Mouse (Mus musculus): ENCODE results near the gene Nthl1. TPM values are rescaled to one million over a fixed set of nuclear protein-coding genes. Genes with fewer than 3 reads are reported as not detected.

The Nthl1 gene
- total RNA-seq (2017) = 2.4 and 4.5 TPM in 2 replicates

DNA sequence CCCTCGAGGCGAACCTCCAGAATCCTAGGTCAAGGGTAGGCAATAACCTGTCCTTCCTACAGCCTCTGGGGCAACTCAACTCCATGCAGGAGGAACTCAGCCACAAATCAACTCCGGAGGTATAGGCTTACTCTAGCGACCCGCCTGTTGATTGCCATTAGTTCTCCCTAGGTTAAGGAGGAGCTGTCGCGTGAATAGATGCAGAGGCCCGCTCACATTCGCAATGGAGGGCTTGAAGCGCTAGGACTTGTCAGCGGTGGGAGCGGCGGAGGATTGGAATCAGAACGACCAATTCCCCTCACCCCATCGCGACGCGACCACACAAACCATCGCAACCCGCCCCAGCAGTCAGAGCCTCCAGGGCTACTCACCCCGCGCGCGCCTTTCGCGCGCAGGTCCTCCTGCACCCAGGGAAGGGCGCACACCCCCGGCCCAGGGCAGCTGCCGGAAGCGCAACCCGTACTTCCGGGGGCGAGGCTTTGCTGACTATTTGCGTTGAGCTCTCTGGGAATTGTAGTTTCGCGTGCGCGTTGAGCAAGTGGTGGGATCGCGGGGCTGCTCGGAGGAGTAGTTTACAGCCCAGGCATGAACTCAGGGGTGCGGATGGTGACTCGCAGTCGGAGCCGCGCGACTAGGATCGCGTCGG lies at the start of gene Nthl1, which contains the start of gene Tsc2:
Nthl1 (plus strand) TSS at position 514 of the 646 bp plus-strand sequence.
Tsc2 (minus strand) TSS at position 464 of the 646 bp plus-strand sequence.
- ATAC-seq (ENCODE audit: extremely low read depth, insufficient number of reproducible peaks, low FRiP score, poor library complexity, severe bottlenecking) = peak; percentile 74

DNA sequence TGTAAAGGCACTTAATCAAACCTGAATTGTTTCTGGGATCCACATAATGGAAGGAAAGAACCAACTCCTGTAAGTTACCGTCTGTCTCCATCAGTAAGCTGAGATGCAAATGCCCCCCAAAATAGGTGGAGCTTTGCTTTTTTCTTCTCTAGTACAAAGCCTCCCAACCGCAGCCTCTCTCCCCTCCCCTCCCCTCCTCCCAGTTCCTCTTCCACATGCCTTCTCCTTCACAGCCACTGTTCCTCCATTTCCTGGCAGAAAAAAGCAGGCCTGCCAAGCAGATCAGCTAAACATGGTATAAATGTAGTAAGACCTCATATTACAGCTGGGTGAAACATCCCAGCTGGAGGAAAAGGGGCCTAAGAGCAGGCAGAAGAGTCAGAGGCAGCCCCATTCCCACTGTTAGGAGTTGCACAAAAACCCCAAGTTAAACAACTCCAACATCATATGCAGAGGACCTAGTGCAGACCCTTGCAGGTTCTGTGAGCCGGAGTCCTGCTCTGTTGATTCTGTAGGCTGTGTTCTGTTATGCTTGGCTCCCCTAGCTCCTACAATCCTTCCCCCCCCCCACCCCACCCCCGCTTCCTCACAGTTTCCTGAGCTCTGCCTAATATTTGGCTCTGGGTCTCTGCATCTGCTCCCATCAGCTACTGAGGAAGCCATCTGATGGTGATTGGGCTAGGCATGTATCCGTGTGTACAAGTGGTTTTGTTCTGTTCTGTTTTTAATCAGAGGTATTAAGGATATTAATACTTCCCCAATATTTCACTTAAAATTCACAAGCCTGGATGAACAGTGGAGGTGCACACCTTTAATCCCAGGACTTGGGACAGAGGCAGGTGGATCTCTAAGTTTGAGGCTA lies 48.6 kb upstream of the Nthl1 start:
- no peak for ATAC-seq (ENCODE audit: extremely low read depth, insufficient number of reproducible peaks, low FRiP score, poor library complexity, severe bottlenecking)

DNA sequence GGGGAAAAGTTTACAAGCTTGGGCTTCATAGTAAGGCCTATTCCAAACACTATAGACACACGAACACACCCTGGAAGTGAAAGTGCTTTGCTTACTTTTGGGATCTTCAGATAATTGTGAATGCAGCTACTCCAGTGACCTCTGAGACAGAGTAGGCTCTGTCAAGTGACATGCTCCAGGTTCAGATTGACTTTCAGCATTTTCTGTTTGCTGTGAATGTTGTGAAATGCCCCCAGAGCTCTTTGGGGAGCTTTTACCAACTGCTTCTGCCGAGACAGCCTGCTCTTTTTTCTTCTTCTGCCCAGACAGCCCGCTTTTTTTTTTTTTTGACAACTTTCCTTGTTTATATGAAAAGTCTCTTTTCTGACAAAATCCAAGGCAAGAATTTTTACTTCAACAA lies 48.0 kb upstream of the Nthl1 start:
- ATAC-seq (ENCODE audit: extremely low read depth, insufficient number of reproducible peaks, low FRiP score, poor library complexity, severe bottlenecking) = no peak

DNA sequence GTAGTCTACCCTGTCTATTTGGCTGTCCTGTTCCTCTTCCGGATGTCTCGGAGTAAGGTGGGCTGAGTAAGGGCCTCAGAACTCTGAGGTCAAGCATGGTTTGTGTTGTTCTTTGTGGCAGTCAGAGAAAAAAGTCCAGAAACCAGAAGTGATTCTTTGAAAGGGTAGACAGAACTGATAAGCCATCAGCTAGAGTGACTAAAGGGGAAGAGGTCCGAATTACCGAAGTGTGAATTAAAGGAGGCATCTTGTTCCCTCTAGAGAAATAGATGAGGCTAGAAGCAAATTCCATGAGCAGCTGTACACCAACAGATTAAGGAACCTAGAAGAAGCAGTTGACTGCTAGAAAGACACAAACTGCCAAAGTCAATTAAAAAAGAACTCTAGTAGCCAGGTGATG lies 45.9 kb upstream of the Nthl1 start:
- no peak for ATAC-seq (ENCODE audit: extremely low read depth, insufficient number of reproducible peaks, low FRiP score, poor library complexity, severe bottlenecking)

DNA sequence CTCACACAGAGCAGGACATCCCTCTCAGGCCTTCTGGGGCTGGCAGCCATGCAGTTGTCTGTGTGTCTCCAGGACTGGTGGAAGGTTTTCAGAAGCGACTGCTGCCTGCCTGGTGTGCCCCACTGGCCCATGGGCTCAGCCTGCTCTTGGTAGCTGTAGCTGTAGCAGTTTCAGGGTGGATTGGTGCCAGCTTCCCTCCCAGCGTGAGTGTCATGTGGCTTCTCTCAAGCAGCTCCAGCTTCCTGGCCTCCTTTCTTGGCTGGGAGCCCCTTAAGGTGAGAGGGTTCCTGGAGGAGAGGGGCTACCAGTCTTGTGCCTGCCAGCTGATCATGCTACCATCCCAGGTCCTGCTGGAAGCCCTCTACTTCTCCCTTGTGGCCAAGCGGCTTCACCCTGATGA lies 41.5 kb upstream of the Nthl1 start:
- ATAC-seq (ENCODE audit: extremely low read depth, insufficient number of reproducible peaks, low FRiP score, poor library complexity, severe bottlenecking) = no peak

DNA sequence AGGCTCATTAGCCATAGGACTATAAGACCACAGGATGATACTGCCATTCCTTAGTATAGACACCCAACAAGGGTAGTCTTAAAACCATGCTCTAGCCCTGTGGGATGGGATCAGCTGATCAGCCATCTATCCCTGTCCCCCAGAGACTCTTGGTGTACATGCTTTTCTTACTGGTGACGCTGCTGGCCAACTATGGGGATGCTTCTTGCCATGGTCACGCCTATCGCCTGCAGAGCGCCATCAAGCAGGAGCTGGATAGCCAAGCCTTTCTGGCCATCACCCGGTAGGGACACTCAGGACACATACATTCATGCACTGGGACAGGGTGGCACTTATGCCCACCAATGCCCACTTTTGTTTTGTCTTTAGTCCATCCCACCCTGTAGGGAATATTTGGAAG lies 40.8 kb upstream of the Nthl1 start:
- ATAC-seq (ENCODE audit: extremely low read depth, insufficient number of reproducible peaks, low FRiP score, poor library complexity, severe bottlenecking) = no peak

DNA sequence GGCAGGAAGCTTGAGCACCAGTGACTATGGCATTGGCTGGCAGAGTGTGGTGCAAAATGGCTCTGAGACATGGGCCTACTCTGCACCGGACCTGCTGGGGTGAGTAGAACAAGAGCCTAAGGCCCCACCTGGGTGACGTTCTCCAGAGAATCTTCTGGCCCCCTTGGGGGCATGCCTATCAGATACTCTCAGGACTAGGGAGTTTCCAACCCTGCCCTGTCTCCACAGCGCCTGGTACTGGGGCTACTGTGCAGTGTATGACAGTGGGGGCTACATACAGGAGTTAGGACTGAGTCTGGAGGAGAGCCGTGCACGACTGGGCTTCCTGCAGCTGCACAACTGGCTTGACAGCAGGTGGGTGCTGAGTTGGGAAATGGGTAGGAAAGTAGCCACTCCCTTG lies 39.2 kb upstream of the Nthl1 start:
- no peak for ATAC-seq (ENCODE audit: extremely low read depth, insufficient number of reproducible peaks, low FRiP score, poor library complexity, severe bottlenecking)

DNA sequence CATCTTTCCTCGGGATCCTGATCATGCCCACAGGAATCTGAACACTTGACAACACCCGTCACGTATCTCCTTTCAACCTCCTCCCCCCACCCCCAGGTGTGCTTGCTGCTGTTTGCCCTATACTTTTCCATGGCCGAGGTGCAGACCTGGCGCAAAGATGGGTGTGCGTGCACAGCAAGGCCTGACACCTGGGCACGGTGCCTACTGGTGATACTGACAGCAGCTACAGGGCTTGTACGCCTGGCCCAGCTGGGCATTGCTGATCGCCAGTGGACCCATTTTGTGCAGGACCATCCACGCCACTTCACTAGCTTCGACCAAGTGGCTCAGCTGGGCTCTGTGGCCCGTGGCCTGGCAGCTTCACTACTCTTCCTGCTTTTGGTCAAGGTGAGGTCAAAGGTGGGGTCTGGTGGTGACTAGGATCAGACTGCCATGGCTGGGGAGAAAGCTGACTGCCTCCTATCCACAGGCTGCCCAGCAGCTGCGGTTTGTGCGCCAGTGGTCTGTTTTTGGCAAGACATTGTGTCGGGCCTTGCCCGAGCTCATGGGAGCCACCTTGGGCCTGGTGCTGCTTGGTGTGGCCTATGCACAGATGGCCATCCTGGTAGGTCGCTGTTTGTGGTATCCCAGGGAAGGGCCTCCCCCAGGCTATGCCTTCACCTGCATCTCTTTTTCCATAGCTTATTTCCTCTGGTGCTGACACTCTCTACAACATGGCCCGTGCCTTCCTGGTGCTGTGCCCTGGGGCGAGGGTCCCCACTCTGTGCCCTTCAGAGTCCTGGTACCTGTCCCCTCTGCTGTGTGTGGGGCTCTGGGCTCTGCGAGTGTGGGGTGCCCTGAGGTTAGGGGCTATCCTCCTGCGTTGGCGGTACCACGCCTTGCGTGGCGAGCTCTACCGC lies 38.2 kb upstream of the Nthl1 start:
- ATAC-seq (ENCODE audit: extremely low read depth, insufficient number of reproducible peaks, low FRiP score, poor library complexity, severe bottlenecking) = no peak

DNA sequence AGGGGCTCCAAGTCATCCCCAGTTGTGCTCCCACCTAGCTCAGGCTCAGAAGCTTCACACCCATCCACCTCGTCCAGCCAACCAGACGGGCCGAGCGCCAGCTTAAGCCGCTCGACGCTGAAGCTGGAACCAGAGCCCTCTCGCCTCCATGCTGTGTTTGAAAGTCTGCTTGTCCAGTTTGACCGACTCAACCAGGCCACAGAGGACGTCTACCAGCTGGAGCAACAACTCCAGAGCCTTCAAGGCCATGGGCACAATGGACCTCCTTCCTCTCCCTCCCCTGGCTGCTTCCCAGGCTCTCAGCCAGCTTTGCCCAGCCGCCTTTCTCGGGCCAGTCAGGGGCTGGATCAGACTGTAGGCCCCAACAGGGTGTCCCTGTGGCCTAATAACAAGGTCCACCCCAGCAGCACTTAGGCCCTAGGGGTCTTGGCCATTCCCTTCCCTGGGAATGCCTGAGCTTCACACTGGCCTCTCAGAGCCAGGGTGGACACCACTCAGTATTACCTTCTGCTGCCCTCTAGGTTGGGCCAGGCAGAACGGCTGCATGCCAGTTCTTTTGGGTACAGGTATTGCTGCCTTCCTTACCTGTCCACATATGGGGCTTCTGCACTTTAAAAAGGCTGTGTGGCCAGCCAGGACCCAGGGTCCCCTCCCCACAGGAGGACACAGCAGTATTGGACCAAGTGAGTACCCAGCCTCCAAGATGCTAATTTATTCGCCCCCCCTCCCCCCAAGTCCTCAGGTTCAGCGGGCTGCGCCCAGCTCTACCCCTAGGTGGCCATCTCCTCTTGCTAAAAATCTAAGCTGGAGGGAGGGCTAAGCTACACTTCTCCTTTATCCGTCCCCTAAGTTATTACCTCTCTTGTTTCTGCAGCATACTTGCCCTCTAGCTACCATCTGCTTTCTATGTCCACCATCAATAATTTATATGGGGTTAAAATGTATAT lies 37.1 kb upstream of the Nthl1 start:
- ATAC-seq (ENCODE audit: extremely low read depth, insufficient number of reproducible peaks, low FRiP score, poor library complexity, severe bottlenecking) = no peak

DNA sequence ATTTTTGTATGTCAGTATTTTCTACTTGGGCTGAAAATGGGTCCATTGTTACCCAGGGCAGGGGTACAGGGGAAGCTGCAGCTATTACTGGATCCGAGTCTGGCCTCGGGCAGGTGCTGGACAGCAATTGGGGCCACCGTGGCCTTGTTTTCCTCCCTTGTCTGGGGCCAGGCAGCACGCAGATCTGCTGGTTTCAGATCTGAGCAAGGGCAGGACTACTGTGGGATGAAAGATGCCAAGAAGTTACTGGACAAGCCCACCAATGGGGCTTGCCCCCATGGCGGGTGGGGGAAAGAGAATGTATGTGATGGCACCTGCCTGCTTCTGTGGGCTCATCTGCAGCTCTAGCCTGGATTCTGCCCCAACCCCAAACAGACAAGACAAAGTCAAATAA lies 36.4 kb upstream of the Nthl1 start:
- ATAC-seq (ENCODE audit: extremely low read depth, insufficient number of reproducible peaks, low FRiP score, poor library complexity, severe bottlenecking) = no peak

DNA sequence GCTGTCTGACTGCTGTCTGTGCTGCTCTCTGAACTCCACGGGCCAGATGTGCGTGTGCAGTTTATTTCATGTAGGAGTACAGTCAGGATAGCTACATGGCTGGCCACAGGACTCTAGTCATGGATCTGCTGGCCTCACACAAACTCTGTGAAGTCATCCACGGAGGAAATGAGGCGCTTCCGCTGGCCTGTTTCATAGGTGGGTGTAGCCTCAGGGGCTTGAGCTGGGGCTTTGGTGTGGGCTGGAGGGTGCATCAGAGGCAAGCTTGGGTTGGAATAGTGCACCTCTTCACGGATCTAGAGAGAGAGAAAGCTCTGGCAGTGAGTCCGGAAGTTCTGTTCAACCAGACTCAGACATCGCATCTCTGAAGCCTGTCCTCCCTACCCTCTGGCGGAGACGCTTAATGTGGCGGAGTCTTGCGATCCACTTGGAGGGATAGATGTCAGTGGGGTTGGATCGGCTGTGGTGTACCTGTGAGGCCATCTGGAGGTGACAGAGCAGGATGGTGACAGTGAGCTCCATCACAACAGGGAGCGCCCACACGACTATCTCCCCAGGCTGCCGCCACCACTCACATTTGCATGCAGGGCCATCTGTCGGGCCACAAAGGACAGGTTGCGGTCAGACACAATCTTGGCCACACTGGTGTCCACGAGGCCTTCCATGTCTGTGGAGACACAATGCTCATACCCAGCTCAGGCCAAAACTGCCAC lies 35.9 kb upstream of the Nthl1 start:
- no peak for ATAC-seq (ENCODE audit: extremely low read depth, insufficient number of reproducible peaks, low FRiP score, poor library complexity, severe bottlenecking)

DNA sequence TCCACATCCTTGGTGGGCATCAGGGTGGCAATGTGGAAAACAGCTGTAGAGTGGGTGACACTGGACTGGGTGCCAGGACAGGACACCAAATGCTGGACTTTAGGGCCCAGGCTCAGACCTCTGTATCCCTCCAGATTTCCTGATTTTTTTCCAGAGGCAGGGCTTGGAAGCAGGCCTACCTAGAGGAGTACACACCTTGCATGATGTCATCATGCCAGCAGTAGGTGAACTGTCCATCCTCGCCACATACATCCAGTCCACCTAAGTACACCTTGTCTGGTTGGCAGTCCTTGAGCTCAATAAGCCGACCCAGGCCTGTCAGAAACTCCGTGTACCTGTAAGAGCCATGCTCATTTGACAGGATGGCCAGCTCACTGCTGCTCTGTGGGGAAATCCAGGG lies 34.5 kb upstream of the Nthl1 start:
- no peak for ATAC-seq (ENCODE audit: extremely low read depth, insufficient number of reproducible peaks, low FRiP score, poor library complexity, severe bottlenecking)

DNA sequence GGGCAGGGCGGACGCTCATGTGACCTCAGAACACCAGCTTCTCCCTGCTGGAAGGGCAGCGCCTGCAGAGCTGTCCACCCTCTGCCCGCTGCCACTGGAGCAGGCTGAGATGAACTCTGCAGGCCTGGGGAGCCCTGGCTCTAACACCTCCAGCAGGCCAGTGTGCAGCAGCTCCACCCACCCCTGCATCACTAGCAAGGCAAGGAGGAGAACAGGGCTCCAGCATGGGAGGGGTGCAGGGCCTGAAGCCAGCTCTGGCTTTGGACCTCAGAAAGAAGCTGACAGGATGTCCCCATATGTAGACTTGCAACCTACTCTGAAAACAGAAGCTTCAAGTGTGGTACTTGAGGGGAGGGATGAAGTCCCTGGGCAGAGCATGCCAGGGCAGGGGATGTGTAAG lies 32.0 kb upstream of the Nthl1 start:
- ATAC-seq (ENCODE audit: extremely low read depth, insufficient number of reproducible peaks, low FRiP score, poor library complexity, severe bottlenecking) = no peak

DNA sequence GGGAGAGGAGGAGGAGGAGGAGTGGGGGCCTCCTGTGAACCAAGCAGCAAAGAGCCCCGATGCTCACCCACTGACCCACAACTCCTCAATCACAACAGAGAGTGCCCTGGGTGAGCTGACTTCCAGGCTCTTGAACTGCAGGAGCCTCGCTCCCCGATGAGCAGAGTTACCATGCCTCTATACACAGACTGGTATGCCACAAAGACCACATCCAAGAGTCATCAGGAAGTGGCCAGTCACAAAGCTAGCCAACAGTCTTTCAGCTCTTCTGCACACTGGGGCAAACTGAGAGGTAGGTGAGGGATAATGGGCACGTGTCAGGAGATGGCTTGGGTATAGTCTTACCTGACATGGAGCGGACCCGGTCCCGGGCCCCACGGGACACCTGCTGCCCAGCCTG lies 28.5 kb upstream of the Nthl1 start:
- ATAC-seq (ENCODE audit: extremely low read depth, insufficient number of reproducible peaks, low FRiP score, poor library complexity, severe bottlenecking) = no peak

DNA sequence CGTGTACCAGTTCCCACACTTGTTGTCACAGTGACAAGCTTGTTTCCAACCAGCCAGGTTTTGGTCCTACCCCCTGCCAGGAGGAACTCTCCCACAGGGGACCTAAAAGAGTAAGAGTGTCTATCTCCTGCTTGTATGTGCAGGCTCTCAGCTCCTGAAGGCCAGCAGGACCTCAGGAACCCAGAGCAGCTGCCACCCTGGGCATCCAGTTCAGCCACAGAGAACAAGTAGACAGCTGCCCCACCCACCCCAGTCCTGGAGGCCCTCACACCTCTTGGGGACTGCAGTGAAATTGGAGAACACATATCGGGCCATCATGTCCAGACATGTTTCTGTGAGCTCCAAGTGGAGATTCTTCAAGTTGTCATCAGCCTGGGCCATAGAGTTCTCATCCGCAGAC lies 27.9 kb upstream of the Nthl1 start:
- ATAC-seq (ENCODE audit: extremely low read depth, insufficient number of reproducible peaks, low FRiP score, poor library complexity, severe bottlenecking) = no peak

DNA sequence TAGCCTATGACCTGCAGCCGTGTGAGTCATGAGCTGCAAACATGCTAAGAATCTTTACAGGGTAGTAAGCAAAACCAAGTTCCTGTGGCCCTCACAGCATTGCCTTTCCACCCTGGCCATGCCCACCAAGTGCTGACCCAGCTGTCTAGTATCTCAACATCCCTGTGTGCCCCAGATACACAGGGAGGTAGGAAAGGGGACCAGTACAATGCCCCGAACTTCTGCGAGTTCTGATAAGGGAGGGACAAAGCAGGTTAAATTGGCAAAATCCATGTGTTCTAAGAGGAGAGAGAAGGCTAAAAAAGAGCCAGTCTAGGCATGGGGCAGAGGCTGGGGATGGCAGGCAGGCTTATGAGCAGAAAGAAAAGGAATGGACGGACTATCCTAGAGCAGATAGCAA lies 24.1 kb upstream of the Nthl1 start:
- ATAC-seq (ENCODE audit: extremely low read depth, insufficient number of reproducible peaks, low FRiP score, poor library complexity, severe bottlenecking) = no peak

DNA sequence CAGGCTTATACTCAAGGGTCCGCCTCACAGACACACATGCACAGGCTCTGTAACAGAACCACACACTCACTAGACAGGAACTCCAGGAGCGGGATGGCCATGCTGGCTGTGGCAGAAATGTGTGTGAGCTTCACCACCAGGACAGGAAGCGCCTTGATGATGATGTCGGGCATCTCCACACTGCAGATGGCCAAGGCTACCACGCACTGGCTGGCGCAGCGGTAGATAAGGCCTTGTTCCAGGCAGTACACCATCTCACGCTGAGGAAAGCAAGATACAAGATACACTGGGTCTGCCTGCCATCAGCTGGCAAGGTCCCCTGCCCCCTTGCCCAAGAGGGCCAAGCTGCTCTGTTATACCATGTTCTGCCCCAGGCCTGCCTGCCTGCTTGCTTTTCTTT lies 23.6 kb upstream of the Nthl1 start:
- ATAC-seq (ENCODE audit: extremely low read depth, insufficient number of reproducible peaks, low FRiP score, poor library complexity, severe bottlenecking) = no peak

DNA sequence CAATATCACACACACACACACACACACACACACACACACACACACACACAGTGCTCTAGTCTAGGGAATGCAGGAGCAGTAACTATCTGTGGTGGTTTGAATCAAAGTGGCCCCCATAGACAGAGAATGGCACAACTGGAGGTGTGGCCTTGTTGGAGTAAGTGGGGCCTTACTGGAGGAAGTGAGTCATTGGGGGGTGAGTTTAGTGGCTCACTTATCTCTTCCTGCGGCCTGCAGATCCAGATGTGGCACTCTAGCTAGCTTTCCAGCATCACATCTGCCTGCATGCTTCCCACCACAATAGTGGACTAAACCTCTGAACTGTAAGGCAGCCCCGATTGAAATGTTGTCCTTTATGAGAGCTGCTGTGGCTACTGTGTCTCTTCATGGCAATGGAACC lies 21.8 kb upstream of the Nthl1 start:
- no peak for ATAC-seq (ENCODE audit: extremely low read depth, insufficient number of reproducible peaks, low FRiP score, poor library complexity, severe bottlenecking)

All from neutrophil, adult 5-6 weeks (primary cell).